Mouse (Mus musculus) ES-Bruce4 (cell line): ENCODE results near the gene Nxpe3. TPM values are rescaled to one million over a fixed set of nuclear protein-coding genes. Genes with fewer than 3 reads are reported as not detected.

ENCODE experiments used
- H3K27ac ChIP-seq: 2 replicates; pipeline ENCODE4 v1.5.1; 2012; ENCODE audit warnings: low read length, inconsistent platforms; ENCODE audit not compliant: insufficient read depth
- H3K27me3 ChIP-seq: 2 replicates; pipeline ENCODE4 v1.6.1; 2012; ENCODE audit warnings: mild to moderate bottlenecking, low read length, inconsistent platforms; ENCODE audit not compliant: control insufficient read depth, poor library complexity, insufficient read depth, severe bottlenecking
- H3K36me3 ChIP-seq: 2 replicates; pipeline ENCODE4 v1.6.1; 2012; ENCODE audit warnings: inconsistent platforms, mild to moderate bottlenecking, low read length, moderate library complexity; ENCODE audit not compliant: control insufficient read depth, poor library complexity, insufficient read depth, severe bottlenecking
- H3K4me1 ChIP-seq: one replicate; pipeline ENCODE4 v1.8.1; 2011; ENCODE audit warnings: low read length; ENCODE audit not compliant: control insufficient read depth, insufficient read depth
- H3K4me3 ChIP-seq: 2 replicates; pipeline ENCODE4 v1.5.1; 2011; ENCODE audit warnings: low read depth, mild to moderate bottlenecking, low read length
- H3K9ac ChIP-seq: 2 replicates; pipeline ENCODE4 v1.6.1; 2012; ENCODE audit warnings: low read depth, mild to moderate bottlenecking, inconsistent platforms; ENCODE audit not compliant: poor library complexity, severe bottlenecking
- H3K9me3 ChIP-seq: replicated peaks from 2 replicates; pipeline ENCODE4 v1.6.1; 2012; ENCODE audit warnings: mild to moderate bottlenecking, low read length, inconsistent platforms; ENCODE audit not compliant: control insufficient read depth, poor library complexity, insufficient read depth, severe bottlenecking
- CTCF ChIP-seq: IDR thresholded peaks from one replicate; pipeline ENCODE4 v1.8.1; 2011; ENCODE audit warnings: low read depth, low read length
- EP300 ChIP-seq: IDR thresholded peaks from 2 replicates; pipeline ENCODE4 v1.6.1; 2011; ENCODE audit warnings: low read depth, low read length; ENCODE audit not compliant: insufficient read depth
- POLR2A ChIP-seq: IDR thresholded peaks from one replicate; pipeline ENCODE4 v1.8.1; 2011; ENCODE audit warnings: low read length; ENCODE audit not compliant: insufficient read depth
- polyA plus RNA-seq: library from polyadenylated mRNA; stranded (reverse); fragments of >200 nt; gene quantifications from 2 replicates; pipeline ENCODE4 v1.2.4, GENCODE M21; 2011; ENCODE audit warnings: low read depth; ENCODE audit not compliant: missing spikeins, insufficient read depth, insufficient read length

Nxpe3 gene
- 4.3 and 4.5 TPM in 2 replicates for polyA plus RNA-seq

GRCm38 (mm10) chr16:55894893-55895650 is at the start of gene Nxpe3:
Nxpe3 (minus strand) TSS chr16:55895285.
- H3K27ac ChIP-seq = peak within 1 kb of the TSS; percentile 78
- H3K36me3 ChIP-seq = peaks cover 2% of the 10 kb centered on the region; the same call in 1 of the 2 replicates
- H3K9ac ChIP-seq = peak within 1 kb of the TSS; percentile 58
- peak within 1 kb of the TSS; percentile 80 for H3K4me3 ChIP-seq
- no peaks in the 10 kb centered on the region for H3K9me3 ChIP-seq
- TF ChIP-seq EP300 (no peak), POLR2A (peak; percentile 34), CTCF (no peak)
- no peaks in the 10 kb centered on the region for H3K4me1 ChIP-seq
- H3K27me3 ChIP-seq = no peaks in the 10 kb centered on the region

- Histone ChIP-seq H3K27ac (no peak overlapping the region), H3K4me1 (no peaks in the 10 kb centered on the region), H3K9ac (no peak overlapping the region), H3K27me3 (no peaks in the 10 kb centered on the region; the same call in 1 of the 2 replicates), H3K36me3 (no peaks in the 10 kb centered on the region), H3K4me3 (no peak overlapping the region), H3K9me3 (no peaks in the 10 kb centered on the region)
- TF ChIP-seq CTCF (no peak), EP300 (no peak), POLR2A (no peak)
Observed at GRCm38 (mm10) chr16:55940781-55941180, 45.7 kb upstream of the Nxpe3 start.

GRCm38 (mm10) chr16:55939703-55940102 is 44.6 kb upstream of the Nxpe3 start:
- TF ChIP-seq POLR2A (no peak), CTCF (no peak), EP300 (no peak)
- Histone ChIP-seq H3K4me1 (no peaks in the 10 kb centered on the region), H3K9me3 (no peaks in the 10 kb centered on the region), H3K27me3 (no peaks in the 10 kb centered on the region; the same call in 1 of the 2 replicates), H3K4me3 (no peak overlapping the region), H3K9ac (no peak overlapping the region), H3K36me3 (no peaks in the 10 kb centered on the region), H3K27ac (no peak overlapping the region)

GRCm38 (mm10) chr16:55938761-55939160 is 43.7 kb upstream of the Nxpe3 start:
- no peaks in the 10 kb centered on the region for H3K4me1 ChIP-seq
- TF ChIP-seq POLR2A (no peak), EP300 (no peak), CTCF (no peak)
- H3K4me3 ChIP-seq = no peak overlapping the region
- H3K27me3 ChIP-seq = no peaks in the 10 kb centered on the region; the same call in 1 of the 2 replicates
- no peaks in the 10 kb centered on the region for H3K36me3 ChIP-seq
- H3K27ac ChIP-seq = no peak overlapping the region
- no peaks in the 10 kb centered on the region for H3K9me3 ChIP-seq
- no peak overlapping the region for H3K9ac ChIP-seq

GRCm38 (mm10) chr16:55934453-55935037 is 39.5 kb upstream of the Nxpe3 start, which contains the start of gene Cep97:
Cep97 (minus strand) TSS chr16:55934855.
- peak within 1 kb of the TSS; percentile 84 for H3K4me3 ChIP-seq
- H3K9me3 ChIP-seq = no peaks in the 10 kb centered on the region
- no peaks in the 10 kb centered on the region for H3K36me3 ChIP-seq
- H3K27ac ChIP-seq = no peak within 1 kb of the TSS
- H3K4me1 ChIP-seq = no peaks in the 10 kb centered on the region
- H3K27me3 ChIP-seq = no peaks in the 10 kb centered on the region
- no peak for TF ChIP-seq EP300
- peak; percentile 24 for TF ChIP-seq POLR2A
- H3K9ac ChIP-seq = peak within 1 kb of the TSS; percentile 71
